Mouse (Mus musculus) heart, embryonic 16.5 days (tissue): ENCODE measurements around the gene Tdp2. TPM values are rescaled to one million over a fixed set of nuclear protein-coding genes. Genes with fewer than 3 reads are reported as not detected.

Experiments used
- ATAC-seq: fragments of 200-750 bp; cut with Nextera tagmentation; replicated peaks from 2 replicates; pipeline ENCODE4 v1.8.0; 2017; ENCODE audit warnings: moderate number of reproducible peaks; ENCODE audit not compliant: insufficient read depth, low FRiP score; ENCODE audit errors: extremely low read depth
- H3K27ac ChIP-seq: fragments of 300-500 bp; sonication (generic); 2 replicates; pipeline ENCODE4 v1.5.1; 2014; ENCODE audit warnings: mild to moderate bottlenecking, low read length, control low read depth, moderate library complexity
- H3K27me3 ChIP-seq: fragments of 300-500 bp; sonication (generic); 2 replicates; pipeline ENCODE4 v1.6.1; 2014; ENCODE audit warnings: low read length, mixed read lengths; ENCODE audit not compliant: control insufficient read depth, insufficient read depth
- H3K36me3 ChIP-seq: fragments of 300-500 bp; sonication (generic); 2 replicates; pipeline ENCODE4 v1.6.1; 2014; ENCODE audit not compliant: control insufficient read depth, insufficient read depth
- H3K4me1 ChIP-seq: fragments of 300-500 bp; sonication (generic); 2 replicates; pipeline ENCODE4 v1.6.1; 2014; ENCODE audit warnings: low read length, mixed read lengths; ENCODE audit not compliant: control insufficient read depth, insufficient read depth
- H3K4me2 ChIP-seq: fragments of 300-500 bp; sonication (generic); 2 replicates; pipeline ENCODE4 v1.6.1; 2014; ENCODE audit warnings: low read depth, mild to moderate bottlenecking, control low read depth, low read length
- H3K4me3 ChIP-seq: fragments of 300-500 bp; sonication (generic); 2 replicates; pipeline ENCODE4 v1.5.1; 2014; ENCODE audit warnings: mild to moderate bottlenecking, control low read depth, low read length
- H3K9ac ChIP-seq: fragments of 300-500 bp; sonication (generic); 2 replicates; pipeline ENCODE4 v1.6.1; 2014; ENCODE audit warnings: low read length, control low read depth
- H3K9me3 ChIP-seq: fragments of 300-500 bp; sonication (generic); replicated peaks from 2 replicates; pipeline ENCODE4 v1.6.1; 2016; ENCODE audit warnings: low read length; ENCODE audit not compliant: control insufficient read depth
- WGBS: fragments of 180-500 bp; shearing (Covaris S2); extraction: QIAGEN DNeasy Blood & Tissue Kit; methylation state at CpG from one replicate; pipeline ENCODE4 v1.1.7; 2014; 5-methylcytosine and 5-hydroxymethylcytosine counted together
- polyA plus RNA-seq: library from polyadenylated mRNA; unstranded; fragments of >200 nt; fragmentation: Nextera tagmentation; extraction: Ambion mirVana; gene quantifications from 2 replicates; pipeline ENCODE4 v1.2.1, GENCODE M21; 2015

Tdp2 gene
- polyA plus RNA-seq, 1 experiment from 2014 or later = 33.7 TPM

GRCm38 (mm10) chr13:24882411-24882810 lies 50.9 kb downstream of the Tdp2 start:
- H3K9ac ChIP-seq = no peak overlapping the region
- no peak overlapping the region for H3K4me2 ChIP-seq
- 93% methylated on average over 6 of the region's 6 CpGs for WGBS
- H3K27ac ChIP-seq = no peak overlapping the region
- H3K4me1 ChIP-seq = no peaks in the 10 kb centered on the region
- H3K9me3 ChIP-seq = 0 out of 2 replicates have a peak, but pooled peaks cover 4% of the 10 kb centered on the region
- H3K36me3 ChIP-seq = no peaks in the 10 kb centered on the region
- no peak overlapping the region for H3K4me3 ChIP-seq
- no peak for ATAC-seq
- H3K27me3 ChIP-seq = no peaks in the 10 kb centered on the region

GRCm38 (mm10) chr13:24889554-24889953 lies 58.1 kb downstream of the Tdp2 start:
- Histone ChIP-seq H3K4me1 (no peaks in the 10 kb centered on the region), H3K4me3 (no peak overlapping the region), H3K36me3 (no peaks in the 10 kb centered on the region), H3K4me2 (no peak overlapping the region), H3K27ac (no peak overlapping the region), H3K9ac (no peak overlapping the region), H3K9me3 (no peaks in the 10 kb centered on the region), H3K27me3 (no peaks in the 10 kb centered on the region)
- ATAC-seq = no peak
- 58% methylated on average over 1 of the region's 1 CpGs for WGBS

Other genes with a start within 250 kb of the Tdp2 start
- gene Ripor2, start 249.5 kb upstream of the Tdp2 start, polyA plus RNA-seq = 17.3 and 17.8 TPM in 2 replicates
- gene Armh2, start 90.4 kb upstream of the Tdp2 start, polyA plus RNA-seq = not detected in 2 replicates
- gene Gmnn, start 69.8 kb upstream of the Tdp2 start, polyA plus RNA-seq = 108 and 118 TPM in 2 replicates
- gene BC005537, start 30.0 kb upstream of the Tdp2 start, polyA plus RNA-seq = 12.6 and 13.5 TPM in 2 replicates
- 326 and 343 TPM in 2 replicates for gene Acot13, start 139 bp upstream of the Tdp2 start, polyA plus RNA-seq
- 0.10 TPM in 1 of 2 replicates, not detected in the other for gene D130043K22Rik, start 13.5 kb downstream of the Tdp2 start, polyA plus RNA-seq
- 13.4 and 14.0 TPM in 2 replicates for gene Aldh5a1, start 106.0 kb downstream of the Tdp2 start, polyA plus RNA-seq
- 0.25 and 0.55 TPM in 2 replicates for gene Gpld1, start 111.5 kb downstream of the Tdp2 start, polyA plus RNA-seq
- 15.8 and 18.6 TPM in 2 replicates for gene Mrs2, start 188.7 kb downstream of the Tdp2 start, polyA plus RNA-seq
- gene Dcdc2a, start 224.3 kb downstream of the Tdp2 start, polyA plus RNA-seq = 1.0 TPM in 2 replicates